Mouse (Mus musculus) heart, postnatal 14 days (tissue): ENCODE results near the gene Pla1a. TPM values are rescaled to one million over a fixed set of nuclear protein-coding genes. Genes with fewer than 3 reads are reported as not detected.
A peak's percentile ranks its signal among the peaks of the same experiment; 100 is the strongest.
"Not testable (repeated sequence)": the region's sequence is repeated elsewhere in the genome, so short reads cannot be mapped to it uniquely, and the experiment has no call there.

Experiments
- DNase-seq, 2 experiments: peaks; one replicate each; pipeline ENCODE4 v3.0.0; 2021 to 2022
- intact Hi-C: fragments of 180-260 bp; cut with DNase I; formaldehyde crosslinking; loops from one replicate; pipeline ENCODE4 v1.15.1; 2025
- total RNA-seq, 2 experiments: library from RNA; stranded (reverse); gene quantifications; 2 replicates each; pipeline ENCODE4 v1.2.3; 2021

Gene Pla1a
- total RNA-seq, 2 experiments from 2014 or later = 10.4 to 13.6 TPM

- DNase-seq = no peak
These were observed 28.8 kb upstream of the Pla1a start for GRCm38 (mm10) chr16:38461749-38462148.

DNA sequence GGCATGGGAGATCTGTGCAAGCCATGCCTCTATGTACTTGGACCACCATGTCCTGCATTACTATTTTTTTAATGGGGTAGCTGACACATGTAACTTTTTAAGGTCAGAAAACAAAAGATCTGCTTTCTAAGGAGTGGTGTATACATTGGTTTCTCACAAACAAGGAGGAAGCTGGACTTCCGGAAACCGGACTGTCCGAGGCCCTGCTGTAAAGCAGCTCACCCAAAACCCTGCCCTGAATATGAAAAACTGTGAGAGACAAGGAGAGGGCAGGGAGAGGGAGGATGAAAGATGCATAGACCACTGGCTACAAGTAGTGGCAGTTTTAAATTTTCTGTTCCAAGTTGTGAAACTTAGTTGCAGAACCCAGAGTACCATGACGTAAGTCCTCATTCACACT is 27.0 kb upstream of the Pla1a start:
- no peak for DNase-seq
- intact Hi-C loops = no loop called here

More at GRCm38 (mm10) chr16:38461749-38462148, 28.8 kb upstream of the Pla1a start:
- intact Hi-C loops = no loop called here

- no peak for DNase-seq
- intact Hi-C loops = no loop called here
These were observed 25.8 kb upstream of the Pla1a start for GRCm38 (mm10) chr16:38458600-38459280.

GRCm38 (mm10) chr16:38456812-38457567 is 24.0 kb upstream of the Pla1a start:
- DNase-seq = no peak
- intact Hi-C loops = no loop called here

DNA sequence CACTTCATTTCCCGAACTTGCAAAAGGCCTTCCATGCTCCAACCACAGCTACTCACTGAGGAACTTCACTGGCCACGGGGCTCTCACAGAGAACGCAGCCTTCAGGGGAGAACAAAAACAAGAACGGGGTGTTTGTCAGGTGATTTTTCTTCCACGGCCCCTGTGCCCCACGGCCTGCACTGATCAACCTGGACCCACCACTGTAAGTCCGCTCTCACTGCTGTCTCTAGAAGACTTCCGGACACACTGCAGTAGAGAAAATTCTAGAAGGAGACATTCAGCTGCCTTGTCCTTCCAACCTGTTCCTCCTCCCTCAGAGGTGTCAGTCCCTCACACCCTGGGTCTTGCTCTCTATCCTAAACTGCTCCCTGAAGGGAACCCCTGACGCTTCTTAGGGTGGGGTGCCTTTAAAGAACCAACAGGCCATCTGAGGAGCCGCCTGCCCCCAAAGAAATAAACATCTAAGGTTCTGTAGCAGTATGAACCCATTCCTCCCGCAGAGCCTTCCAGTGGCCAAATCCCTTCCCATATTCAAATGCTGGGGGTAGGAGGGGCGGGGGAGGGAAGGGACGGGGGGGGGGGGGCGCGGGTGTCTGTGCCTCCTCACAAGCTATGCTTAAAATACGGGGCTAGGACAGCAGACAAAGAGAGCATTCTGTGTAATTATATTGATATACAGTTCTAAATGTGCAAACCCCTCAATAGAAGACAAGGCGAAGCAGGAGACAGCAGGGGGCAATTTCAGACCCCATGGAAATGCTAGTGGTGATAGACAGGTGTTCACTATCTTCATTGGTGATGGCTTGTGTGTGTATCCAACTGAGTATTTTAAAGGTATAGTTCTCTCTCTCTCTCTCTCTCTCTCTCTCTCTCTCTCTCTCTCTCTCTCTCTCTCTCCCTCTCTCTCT is 22.8 kb upstream of the Pla1a start, which contains the start of gene Cd80:
Gene Cd80 (plus strand): TSS at position 51 of the 908 bp plus-strand sequence.
- no peak for DNase-seq
- intact Hi-C loops = no loop called here

DNA sequence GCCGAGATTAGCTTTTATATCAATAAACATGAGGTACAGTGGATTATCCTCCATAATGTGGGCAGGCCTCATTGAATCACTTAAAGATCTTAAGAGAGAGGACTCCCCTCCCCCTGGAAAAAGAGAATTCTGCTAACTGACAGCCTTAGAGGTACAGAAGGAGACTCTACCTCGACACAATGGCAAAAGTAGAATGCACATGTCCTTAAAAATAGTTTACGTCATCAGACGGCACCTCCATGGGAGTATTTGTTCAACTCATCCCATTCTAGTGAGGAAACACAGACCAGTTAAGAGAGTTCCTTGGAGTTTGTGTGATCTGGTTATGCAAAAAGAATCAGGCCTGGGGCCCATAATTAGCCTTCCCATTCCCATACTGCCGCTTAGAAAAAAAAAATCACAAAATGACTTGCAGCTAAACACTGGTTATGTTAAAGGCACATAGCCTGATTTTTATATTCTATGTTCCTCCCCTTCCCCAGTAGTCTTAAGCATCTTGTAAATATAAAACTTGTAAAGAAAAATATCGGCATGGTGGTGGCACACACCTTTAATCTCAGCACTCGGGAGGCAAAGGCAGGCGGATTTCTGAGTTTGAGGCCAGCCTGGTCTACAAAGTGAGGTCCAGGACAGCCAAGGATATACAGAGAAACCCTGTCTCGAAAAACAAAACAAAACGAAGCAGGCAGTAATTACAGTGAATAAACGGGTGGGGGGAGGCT is 21.7 kb upstream of the Pla1a start:
- DNase-seq = no peak
- intact Hi-C loops = no loop called here

GRCm38 (mm10) chr16:38453952-38454351 is 21.0 kb upstream of the Pla1a start:
- intact Hi-C loops = loop anchor here (2.0 kb wide), 1 partner anchor 61 kb away; no protein-coding TSS in a partner anchor
- no peak for DNase-seq

- no peak for DNase-seq
- intact Hi-C loops = loop anchor here (2.0 kb wide), 1 partner anchor 60 kb away; no protein-coding TSS in a partner anchor
These were observed 20.2 kb upstream of the Pla1a start for GRCm38 (mm10) chr16:38453203-38453553.

GRCm38 (mm10) chr16:38452442-38453202 is 19.7 kb upstream of the Pla1a start, which contains the start of gene Adprh:
Gene Adprh, minus strand, starts transcription at chr16:38452703.
- DNase-seq = peak; percentile 94 to 95
- intact Hi-C loops = loop anchor here (2.0 kb wide), 1 partner anchor 60 kb away; no protein-coding TSS in a partner anchor

GRCm38 (mm10) chr16:38451421-38452205 is 18.7 kb upstream of the Pla1a start:
- intact Hi-C loops = loop anchor here (2.0 kb wide), 1 partner anchor 59 kb away; no protein-coding TSS in a partner anchor
- DNase-seq = peak in 1 of 2 experiments; percentile 25

GRCm38 (mm10) chr16:38450707-38451106 is 17.8 kb upstream of the Pla1a start:
- intact Hi-C loops = no loop called here
- DNase-seq = no peak

GRCm38 (mm10) chr16:38448458-38448857 is 15.5 kb upstream of the Pla1a start:
- no peak for DNase-seq
- intact Hi-C loops = no loop called here

DNA sequence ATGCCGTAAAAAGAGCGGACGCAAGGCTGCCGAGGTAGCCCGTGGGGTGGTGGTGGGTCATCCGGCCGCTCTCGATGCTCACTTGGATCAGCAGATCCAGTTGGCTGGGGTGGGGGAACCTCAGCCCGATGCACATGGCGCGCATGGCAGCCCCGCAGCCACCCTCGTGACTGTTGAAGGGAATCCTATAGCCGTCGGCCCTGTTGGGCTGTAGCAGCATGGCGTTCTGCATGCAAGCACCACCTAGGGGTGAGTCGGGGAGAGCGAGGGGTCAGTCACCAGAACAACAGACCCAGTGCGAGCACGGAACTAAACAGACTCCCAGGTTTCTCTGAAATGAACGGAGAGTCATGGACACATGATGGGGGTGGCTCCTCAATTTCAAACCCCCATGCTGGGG is 14.4 kb upstream of the Pla1a start:
- DNase-seq = no peak
- intact Hi-C loops = no loop called here

- intact Hi-C loops, DNase-seq: not testable (repeated sequence)
These were observed 13.2 kb upstream of the Pla1a start for GRCm38 (mm10) chr16:38446141-38446540.

GRCm38 (mm10) chr16:38445576-38445975 is 12.6 kb upstream of the Pla1a start:
- intact Hi-C loops = no loop called here
- no peak for DNase-seq

- no peak for DNase-seq
- intact Hi-C loops = no loop called here
These were observed 12.1 kb upstream of the Pla1a start for GRCm38 (mm10) chr16:38445046-38445445.

DNA sequence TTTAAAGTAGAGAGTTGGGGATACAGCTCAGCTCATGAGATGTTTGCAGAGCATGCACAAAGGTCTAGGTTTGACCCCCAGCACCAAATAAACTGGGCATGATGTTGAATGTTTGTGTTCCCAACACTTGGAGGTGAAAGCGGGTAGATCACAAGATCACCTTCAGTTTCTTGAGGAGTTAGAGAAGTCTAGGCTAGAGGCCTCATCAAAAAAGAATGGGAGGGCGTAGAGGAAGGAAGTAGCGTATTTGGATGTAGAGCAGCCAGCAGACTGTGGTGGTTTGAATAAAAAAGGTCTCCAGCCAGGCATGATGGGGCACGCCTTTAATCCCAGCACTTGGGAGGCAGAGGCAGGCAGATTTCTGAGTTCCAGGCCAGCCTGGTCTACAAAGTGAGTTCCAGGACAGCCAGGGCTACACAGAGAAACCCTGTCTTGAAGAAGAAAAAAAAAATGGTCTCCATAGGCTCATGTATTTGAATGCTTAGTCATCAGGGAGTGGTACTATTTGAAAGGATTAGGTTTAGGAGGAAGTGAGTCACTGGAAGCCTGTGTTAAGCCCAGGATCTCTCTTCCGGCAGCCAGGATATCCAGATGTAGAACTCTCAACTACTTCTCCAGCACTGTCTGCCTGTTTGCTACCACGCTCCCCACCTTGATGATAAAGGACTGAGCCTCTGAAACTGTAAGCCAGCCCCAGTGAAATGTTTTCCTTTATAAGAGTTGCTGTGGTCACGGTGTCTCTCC is 10.9 kb upstream of the Pla1a start:
- intact Hi-C loops = no loop called here
- no peak for DNase-seq

- intact Hi-C loops = no loop called here
- no peak for DNase-seq
These were observed 9.3 kb upstream of the Pla1a start for GRCm38 (mm10) chr16:38442216-38442615.
